11 mouse cellular contexts compared by ENCODE assay signal in the genomic region with DNA sequence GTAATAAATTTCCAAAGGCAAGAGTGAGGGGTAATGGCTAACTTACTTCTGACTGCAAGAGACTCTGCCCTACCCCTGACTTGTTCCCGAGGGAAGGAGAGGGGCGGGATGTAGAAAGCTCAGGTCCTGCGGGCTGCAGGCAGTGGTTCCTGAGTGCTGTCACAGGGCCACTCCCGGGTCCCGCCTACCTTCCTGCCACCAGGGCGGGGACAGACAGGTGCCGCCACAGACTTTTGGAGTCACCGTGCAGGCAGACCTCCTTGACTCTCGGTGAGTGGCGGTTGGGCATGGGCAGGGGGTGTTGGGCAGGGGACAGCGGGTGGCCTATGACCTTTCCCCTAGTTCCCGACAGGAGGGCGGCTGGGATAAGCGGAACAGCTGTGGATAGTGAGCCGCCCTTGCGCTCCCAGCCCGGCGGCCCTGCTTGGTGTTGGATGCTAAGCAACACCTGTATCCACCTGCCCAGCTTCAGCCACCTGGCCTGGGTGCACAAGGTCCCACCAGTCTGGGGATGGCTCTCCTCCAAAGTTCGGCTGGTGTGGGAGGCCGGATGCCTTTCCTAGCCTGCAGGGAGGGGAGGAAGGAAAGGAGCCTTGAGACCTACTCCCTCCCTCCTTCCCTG. TPM values are rescaled to one million over a fixed set of nuclear protein-coding genes. Genes with fewer than 3 reads are reported as not detected.
DNase-seq lines count a peak whose midpoint lies in the region; ATAC-seq lines count a peak whose summit lies in the region.
"Had no signal": no experiment of that assay in that cellular context is flagged by ENCODE, and none has a peak within 500 bp of the region (broad histone marks: within the 10 kb centered on the region; RNA-seq: fewer than 3 reads in every experiment).

No protein-coding gene starts in this region.

- H3K4me1 ChIP-seq in heart, embryonic 12.5 days (replicated peaks): peaks cover 12% of the 10 kb centered on the region
- peaks cover 8% of the 10 kb centered on the region; the same call in 1 of the 2 replicates for H3K4me1 ChIP-seq in embryonic facial prominence, embryonic 12.5 days

- H3K9ac ChIP-seq in heart, embryonic 12.5 days: no peak overlapping the region
- H3K9ac ChIP-seq in embryonic facial prominence, embryonic 12.5 days: no peak overlapping the region
- H3K9ac ChIP-seq: midbrain, embryonic 15.5 days had no signal

- no peaks in the 10 kb centered on the region for H3K36me3 ChIP-seq in heart, embryonic 12.5 days
- no peaks in the 10 kb centered on the region for H3K36me3 ChIP-seq in embryonic facial prominence, embryonic 12.5 days
- H3K36me3 ChIP-seq: midbrain, embryonic 15.5 days had no signal

- no peak for DNase-seq in heart, adult 8-10 months (ENCODE audit: low spot score)
- peak; percentile 71 for DNase-seq in kidney, postnatal 10 days
- peak; percentile 49 to 61 for DNase-seq in lung, postnatal 4 days
- no peak for DNase-seq in layer of hippocampus, postnatal 36 days
- no peak for DNase-seq in left cerebral cortex, adult 11 months (ENCODE audit: low spot score)
- no peak for DNase-seq in right cerebral cortex, postnatal 25 days

- H3K4me2 ChIP-seq in heart, embryonic 12.5 days: 0 out of 2 replicates have a peak overlapping the region, but pooled peaks have one; percentile 14
- H3K4me2 ChIP-seq in embryonic facial prominence, embryonic 12.5 days (replicated peaks): peak overlapping the region; percentile 13; the same call in 1 of the 2 replicates
- H3K4me2 ChIP-seq: midbrain, embryonic 15.5 days had no signal

- H3K27me3 ChIP-seq in heart, embryonic 12.5 days (replicated peaks): peaks cover 82% of the 10 kb centered on the region
- H3K27me3 ChIP-seq in embryonic facial prominence, embryonic 12.5 days: peaks cover 58% of the 10 kb centered on the region

- H3K4me3 ChIP-seq in heart, embryonic 12.5 days: peak overlapping the region; percentile 1; the same call in 1 of the 2 replicates
- H3K4me3 ChIP-seq in embryonic facial prominence, embryonic 12.5 days: no peak overlapping the region
- H3K4me3 ChIP-seq: erythroblast, embryonic 14.5 days; midbrain, embryonic 15.5 days had no signal

- H3K9me3 ChIP-seq in heart, embryonic 12.5 days (replicated peaks): no peaks in the 10 kb centered on the region
- H3K9me3 ChIP-seq in embryonic facial prominence, embryonic 12.5 days: no peaks in the 10 kb centered on the region
- H3K9me3 ChIP-seq: midbrain, embryonic 15.5 days had no signal

- ATAC-seq in heart, embryonic 12.5 days (ENCODE audit: insufficient number of reproducible peaks, low FRiP score): no peak
- no peak for ATAC-seq in embryonic facial prominence, embryonic 12.5 days (ENCODE audit: insufficient number of reproducible peaks, insufficient read depth, low FRiP score, low TSS enrichment)
- ATAC-seq: inflammation-experienced regulatory T-cells, adult 6 months had no signal

- 13% methylated on average over 20 of the region's 20 CpGs for WGBS in heart, embryonic 12.5 days
- 6% methylated on average over 16 of the region's 20 CpGs for WGBS in embryonic facial prominence, embryonic 12.5 days

- H3K27ac ChIP-seq in heart, embryonic 12.5 days (ENCODE audit: poor library complexity, severe bottlenecking): no peak overlapping the region
- H3K27ac ChIP-seq in embryonic facial prominence, embryonic 12.5 days: no peak overlapping the region
- H3K27ac ChIP-seq: midbrain, embryonic 15.5 days had no signal

RNA-seq across cellular contexts. Expression of gene Slc52a3, which starts 3.5 kb away (rescaled TPM):
- 0.34 and 0.45 TPM in 2 replicates for polyA plus RNA-seq in heart, embryonic 12.5 days (2016; fragmentation: Nextera tagmentation; extraction: Ambion mirVana)
- 1 to 10 TPM; 1.2 to 4.2 (median 2.3) TPM for total RNA-seq in heart, adult 8-10 months (2022)
- 1.2 TPM in 2 replicates for polyA plus RNA-seq in embryonic facial prominence, embryonic 12.5 days (2016; fragmentation: Nextera tagmentation; extraction: Ambion mirVana)
- total RNA-seq in layer of hippocampus, postnatal 36 days (2021): 1 to 10 TPM; 2.8 to 3.0 TPM

RNA-seq across cellular contexts. Expression of gene Fam110a, which starts 19.8 kb away (rescaled TPM):
- 10.3 and 10.9 TPM in 2 replicates for polyA plus RNA-seq in heart, embryonic 12.5 days (2016; fragmentation: Nextera tagmentation; extraction: Ambion mirVana)
- 1 to 10 TPM; 2.8 to 5.0 (median 4.3) TPM for total RNA-seq in heart, adult 8-10 months (2022)
- 34.6 and 36.2 TPM in 2 replicates for polyA plus RNA-seq in embryonic facial prominence, embryonic 12.5 days (2016; fragmentation: Nextera tagmentation; extraction: Ambion mirVana)
- 1 to 10 TPM; 7.2 to 7.4 TPM for total RNA-seq in layer of hippocampus, postnatal 36 days (2021)

Comparison
In these comparisons a context has a peak if more than half of its experiments do, and no peak if none do; other contexts are left out.
1. DNase-seq: peak in kidney, postnatal 10 days (single experiment) and lung, postnatal 4 days (2 of 2); none in heart, adult 8-10 months (single experiment), layer of hippocampus, postnatal 36 days (0 of 2), left cerebral cortex, adult 11 months (single experiment) and right cerebral cortex, postnatal 25 days (single experiment).